Mouse (Mus musculus) liver, embryonic 12.5 days (tissue): ENCODE data around the gene Impg1. TPM values are rescaled to one million over a fixed set of nuclear protein-coding genes. Genes with fewer than 3 reads are reported as not detected.

Experiments
- ATAC-seq: fragments of 200-750 bp; cut with Nextera tagmentation; 2 replicates; pipeline ENCODE4 v1.8.0; 2017; ENCODE audit warnings: moderate number of reproducible peaks, mild to moderate bottlenecking, moderate library complexity
- H3K27ac ChIP-seq: fragments of 300-500 bp; sonication (generic); 2 replicates; pipeline ENCODE4 v1.5.1; 2016; ENCODE audit warnings: mild to moderate bottlenecking
- H3K27me3 ChIP-seq: fragments of 300-500 bp; sonication (generic); replicated peaks from 2 replicates; pipeline ENCODE4 v1.6.1; 2016; ENCODE audit warnings: mild to moderate bottlenecking, moderate library complexity
- H3K36me3 ChIP-seq: fragments of 300-500 bp; sonication (generic); 2 replicates; pipeline ENCODE4 v1.6.1; 2016; ENCODE audit warnings: mild to moderate bottlenecking, moderate library complexity
- H3K4me1 ChIP-seq: fragments of 300-500 bp; sonication (generic); 2 replicates; pipeline ENCODE4 v1.6.1; 2016
- H3K4me2 ChIP-seq: fragments of 300-500 bp; sonication (generic); 2 replicates; pipeline ENCODE4 v1.6.1; 2016; ENCODE audit warnings: mild to moderate bottlenecking, moderate library complexity
- H3K4me3 ChIP-seq: fragments of 300-500 bp; sonication (generic); 2 replicates; pipeline ENCODE4 v1.5.1; 2016; ENCODE audit warnings: mild to moderate bottlenecking, moderate library complexity
- H3K9ac ChIP-seq: fragments of 300-500 bp; sonication (generic); 2 replicates; pipeline ENCODE4 v1.6.1; 2016; ENCODE audit warnings: mild to moderate bottlenecking, moderate library complexity
- H3K9me3 ChIP-seq: fragments of 300-500 bp; sonication (generic); replicated peaks from 2 replicates; pipeline ENCODE4 v1.6.1; 2016; ENCODE audit warnings: mild to moderate bottlenecking, moderate library complexity
- WGBS: fragments of 180-500 bp; shearing (Covaris S2); methylation state at CpG from one replicate; pipeline ENCODE4 v1.1.7; 2016; ENCODE audit not compliant: insufficient replicate concordance; 5-methylcytosine and 5-hydroxymethylcytosine counted together
- polyA plus RNA-seq: library from polyadenylated mRNA; unstranded; fragments of >200 nt; fragmentation: Nextera tagmentation; extraction: Ambion mirVana; gene quantifications from 2 replicates; pipeline ENCODE4 v1.2.1, GENCODE M21; 2016

Impg1 gene
- polyA plus RNA-seq, 1 experiment from 2014 or later: not detected

DNA sequence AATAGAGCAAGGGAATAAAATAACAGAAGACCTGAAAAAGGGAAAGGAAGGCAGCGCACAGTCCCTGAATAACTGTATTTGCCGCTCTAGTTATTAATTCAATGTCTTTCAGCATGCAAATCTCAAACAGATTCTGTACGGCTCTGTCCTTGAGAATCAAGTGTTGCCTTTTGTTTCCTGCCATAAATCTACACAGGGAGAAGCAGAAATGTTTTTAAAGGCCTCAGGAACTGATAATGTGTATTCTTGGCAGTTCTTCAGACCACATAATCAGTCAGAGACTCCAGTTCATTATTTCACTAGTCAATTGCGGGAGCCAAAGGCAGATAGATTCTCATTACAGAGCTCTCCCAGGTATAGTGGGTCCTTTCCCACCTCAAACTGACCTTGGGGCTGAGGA is 82.6 kb downstream of the Impg1 start:
- Histone ChIP-seq H3K27me3 (no peaks in the 10 kb centered on the region), H3K4me2 (no peak overlapping the region), H3K36me3 (no peaks in the 10 kb centered on the region), H3K9ac (no peak overlapping the region), H3K4me3 (no peak overlapping the region), H3K27ac (no peak overlapping the region), H3K4me1 (no peaks in the 10 kb centered on the region), H3K9me3 (no peaks in the 10 kb centered on the region)
- 64% methylated on average over 4 of the region's 4 CpGs for WGBS
- ATAC-seq: no peak

DNA sequence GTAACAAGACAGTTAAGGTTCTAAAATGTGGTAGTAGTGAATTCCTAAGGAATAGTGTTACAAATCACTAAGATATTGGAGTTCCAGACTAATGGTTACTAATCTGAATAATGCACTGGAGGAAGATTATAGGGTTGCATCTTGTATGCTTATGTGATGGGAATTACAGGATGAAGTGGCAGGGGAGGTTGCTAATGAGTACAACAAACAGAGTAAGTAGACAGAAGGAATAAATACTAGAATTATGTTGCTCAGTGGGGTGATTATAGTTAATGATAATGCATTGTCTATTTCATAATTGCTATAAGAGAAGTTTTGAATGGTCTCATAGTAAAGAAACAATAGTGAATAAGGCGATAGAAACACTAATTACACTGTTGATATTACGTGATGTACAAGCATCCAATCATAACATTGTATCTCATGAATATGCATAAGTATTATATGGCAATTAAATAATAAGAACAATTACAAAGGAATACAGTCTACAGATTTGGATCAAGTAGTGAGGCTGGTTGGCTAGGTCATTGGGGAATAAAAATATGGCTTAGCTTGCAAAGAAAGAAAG is 85.1 kb downstream of the Impg1 start:
- no peak overlapping the region for H3K9ac ChIP-seq
- H3K4me1 ChIP-seq: no peaks in the 10 kb centered on the region
- no peak overlapping the region for H3K4me2 ChIP-seq
- H3K4me3 ChIP-seq: no peak overlapping the region
- 72% methylated on average over 2 of the region's 2 CpGs for WGBS
- no peak for ATAC-seq
- no peak overlapping the region for H3K27ac ChIP-seq
- H3K27me3 ChIP-seq: no peaks in the 10 kb centered on the region
- H3K36me3 ChIP-seq: no peaks in the 10 kb centered on the region
- no peaks in the 10 kb centered on the region for H3K9me3 ChIP-seq

DNA sequence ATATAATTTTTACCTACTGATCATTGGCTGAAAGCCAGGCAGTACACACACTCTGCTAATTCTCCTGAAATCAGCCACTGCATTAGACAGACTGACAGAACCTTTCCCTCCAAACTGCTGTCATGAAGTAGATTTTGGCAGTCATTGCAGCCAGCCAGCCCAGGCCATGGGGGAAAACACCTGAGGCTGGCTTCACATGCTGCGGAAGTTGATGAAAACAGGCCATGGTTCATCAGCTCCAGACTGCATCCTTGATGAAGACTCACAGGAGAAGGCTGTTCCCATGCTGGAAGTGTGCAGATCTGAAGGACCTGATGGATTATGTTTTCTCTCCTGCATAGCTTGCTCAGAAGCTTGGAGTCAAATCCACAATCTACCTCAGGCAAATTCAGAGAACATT is 91.2 kb downstream of the Impg1 start:
- Histone ChIP-seq H3K9me3 (no peaks in the 10 kb centered on the region), H3K4me3 (no peak overlapping the region), H3K27ac (no peak overlapping the region), H3K36me3 (no peaks in the 10 kb centered on the region), H3K4me1 (no peaks in the 10 kb centered on the region), H3K9ac (no peak overlapping the region), H3K4me2 (no peak overlapping the region), H3K27me3 (no peaks in the 10 kb centered on the region)
- no peak for ATAC-seq
- WGBS: 72% methylated on average over 1 of the region's 1 CpGs

DNA sequence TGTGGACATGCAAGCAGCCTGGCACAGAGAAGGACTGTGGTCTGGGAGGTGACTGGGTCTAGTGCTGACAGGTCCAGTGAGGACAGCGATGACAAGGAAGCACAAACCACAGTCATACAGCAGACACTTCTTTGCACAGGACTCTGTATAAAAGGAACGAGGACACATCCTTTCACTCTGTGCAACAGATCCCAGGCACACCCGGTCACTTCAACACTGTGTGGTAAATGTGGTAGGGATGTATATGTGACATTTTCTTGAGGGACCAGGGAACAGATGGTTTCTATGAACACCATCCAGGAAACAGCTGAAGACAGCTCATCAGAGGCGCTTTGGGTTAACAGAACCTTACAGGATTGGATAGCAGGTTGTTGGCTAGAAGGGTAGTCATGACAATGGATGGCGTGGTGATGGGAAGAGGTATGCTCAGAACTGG is 92.0 kb downstream of the Impg1 start:
- no peaks in the 10 kb centered on the region for H3K9me3 ChIP-seq
- WGBS: 61% methylated on average over 5 of the region's 5 CpGs
- H3K27ac ChIP-seq: no peak overlapping the region
- no peak overlapping the region for H3K4me3 ChIP-seq
- H3K4me1 ChIP-seq: no peaks in the 10 kb centered on the region
- no peaks in the 10 kb centered on the region for H3K27me3 ChIP-seq
- H3K9ac ChIP-seq: no peak overlapping the region
- no peak for ATAC-seq
- H3K4me2 ChIP-seq: no peak overlapping the region
- H3K36me3 ChIP-seq: no peaks in the 10 kb centered on the region

DNA sequence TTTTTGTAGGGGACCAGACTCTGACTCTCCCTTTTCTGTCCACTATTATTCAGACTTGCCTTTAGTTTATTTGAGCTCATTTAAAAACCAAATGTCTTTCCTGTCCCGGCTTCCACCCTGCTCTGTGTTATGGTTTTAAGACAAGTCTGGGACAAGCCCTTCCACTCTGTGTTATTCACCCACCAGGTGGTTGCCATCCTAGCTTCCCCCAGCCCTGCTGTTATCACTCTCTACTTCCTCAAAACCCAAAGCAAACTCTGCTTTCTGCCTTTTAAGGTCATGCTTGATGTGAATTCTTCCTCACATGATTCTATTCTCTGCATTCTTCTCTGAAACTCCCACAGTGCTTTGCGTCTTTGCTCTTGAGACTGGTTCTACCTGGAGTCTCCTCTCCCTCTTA is 96.6 kb downstream of the Impg1 start:
- Histone ChIP-seq H3K27ac (no peak overlapping the region), H3K4me1 (no peaks in the 10 kb centered on the region), H3K9me3 (no peaks in the 10 kb centered on the region), H3K4me3 (no peak overlapping the region), H3K9ac (no peak overlapping the region), H3K27me3 (no peaks in the 10 kb centered on the region), H3K4me2 (no peak overlapping the region), H3K36me3 (no peaks in the 10 kb centered on the region)
- WGBS: 49% methylated on average over 2 of the region's 2 CpGs
- ATAC-seq: no peak

DNA sequence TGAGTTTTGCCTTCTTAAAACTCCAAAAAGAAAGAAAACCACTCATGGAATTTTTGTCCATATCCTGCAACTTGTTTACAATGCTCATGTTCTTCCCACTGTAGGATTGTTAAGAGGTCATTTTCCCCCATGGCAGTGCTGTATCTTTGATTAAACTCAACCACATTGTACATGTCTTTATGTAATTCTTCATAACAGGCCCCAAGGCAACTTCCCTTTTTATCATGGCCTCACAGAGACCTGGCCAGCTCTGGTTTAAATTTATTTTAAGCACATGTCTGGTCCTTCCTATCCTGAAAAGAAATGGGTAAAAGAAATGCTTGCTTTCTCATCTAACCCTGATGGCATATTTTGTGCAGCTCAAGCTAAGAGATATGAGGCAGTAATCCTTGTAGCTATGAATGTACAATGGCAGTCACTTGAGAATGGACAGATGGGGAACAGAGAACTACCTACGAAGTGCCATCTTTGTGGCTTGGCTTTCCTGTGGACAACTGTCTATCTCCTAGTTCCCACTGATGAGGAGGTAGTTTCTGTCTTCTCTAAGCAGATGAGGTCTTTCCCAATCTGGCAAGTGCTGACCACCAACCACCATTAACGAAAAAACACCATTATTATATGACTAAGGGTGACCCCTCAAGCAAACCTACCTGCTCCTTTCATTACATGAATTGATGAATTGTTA is 97.6 kb downstream of the Impg1 start:
- H3K27ac ChIP-seq: no peak overlapping the region
- no peaks in the 10 kb centered on the region for H3K4me1 ChIP-seq
- no peaks in the 10 kb centered on the region for H3K36me3 ChIP-seq
- H3K9ac ChIP-seq: no peak overlapping the region
- no peak overlapping the region for H3K4me3 ChIP-seq
- no peak for ATAC-seq
- 33% methylated on average over 2 of the region's 2 CpGs for WGBS
- H3K9me3 ChIP-seq: no peaks in the 10 kb centered on the region
- H3K4me2 ChIP-seq: no peak overlapping the region
- H3K27me3 ChIP-seq: no peaks in the 10 kb centered on the region

DNA sequence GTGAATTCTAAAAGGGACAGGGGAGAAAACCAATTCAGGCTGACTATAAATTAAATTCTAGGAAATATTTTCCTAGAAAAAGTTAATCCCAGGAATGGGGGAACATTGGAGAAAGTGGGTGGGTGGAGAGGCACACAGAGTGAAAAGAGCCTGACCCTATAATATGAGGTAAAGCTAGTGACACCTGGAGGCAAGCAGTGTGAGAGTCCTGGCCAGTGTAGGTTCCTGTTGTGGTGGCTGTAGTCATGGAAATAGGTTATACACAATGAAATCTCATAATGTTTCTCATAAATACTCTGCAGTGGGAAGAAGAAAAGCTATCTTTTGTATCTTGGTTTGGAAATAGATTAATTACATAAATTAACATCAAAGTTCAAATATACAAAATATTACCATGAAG is 105.2 kb downstream of the Impg1 start:
- Histone ChIP-seq H3K4me3 (no peak overlapping the region), H3K27ac (no peak overlapping the region), H3K9ac (no peak overlapping the region), H3K9me3 (no peaks in the 10 kb centered on the region), H3K27me3 (no peaks in the 10 kb centered on the region), H3K4me1 (no peaks in the 10 kb centered on the region), H3K36me3 (no peaks in the 10 kb centered on the region), H3K4me2 (no peak overlapping the region)
- ATAC-seq: no peak

DNA sequence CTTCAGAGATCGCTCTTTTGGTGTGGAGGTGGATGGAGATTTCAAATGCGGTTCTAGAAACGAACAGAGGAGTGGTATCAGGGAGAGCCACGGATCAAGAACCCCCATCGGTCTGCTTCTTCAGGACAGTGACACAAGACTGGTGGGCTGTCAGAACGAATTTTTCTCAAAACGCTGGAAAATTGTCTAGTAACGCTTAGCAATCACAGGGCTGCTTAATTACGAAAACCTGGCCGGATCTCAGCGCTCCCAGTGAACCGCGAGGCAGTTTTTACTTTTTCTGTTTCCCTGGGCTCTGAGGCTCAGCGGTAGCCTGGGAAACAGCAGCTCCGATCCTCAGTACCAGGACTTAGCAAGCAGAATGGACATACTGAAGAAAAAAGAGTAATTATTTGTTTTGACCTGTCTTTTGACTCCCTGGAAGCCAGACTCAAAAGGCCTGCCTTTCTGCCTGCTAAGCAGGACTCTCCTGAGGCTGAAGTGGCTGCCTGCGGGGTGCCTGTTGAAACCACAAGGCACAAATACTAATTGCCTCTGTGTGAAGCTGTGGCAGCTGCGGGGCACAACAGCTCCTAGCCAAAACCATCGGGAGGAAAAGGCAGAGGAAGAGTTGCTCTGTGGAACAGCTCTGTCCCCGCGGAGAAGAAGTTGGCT is 113.5 kb downstream of the Impg1 start:
- Histone ChIP-seq H3K9me3 (no peaks in the 10 kb centered on the region), H3K4me1 (no peaks in the 10 kb centered on the region), H3K4me3 (no peak overlapping the region), H3K9ac (no peak overlapping the region), H3K4me2 (peak overlapping the region; percentile 15; the same call in 1 of the 2 replicates), H3K36me3 (no peaks in the 10 kb centered on the region), H3K27me3 (no peaks in the 10 kb centered on the region), H3K27ac (no peak overlapping the region)
- no peak for ATAC-seq
- 43% methylated on average over 20 of the region's 20 CpGs for WGBS

DNA sequence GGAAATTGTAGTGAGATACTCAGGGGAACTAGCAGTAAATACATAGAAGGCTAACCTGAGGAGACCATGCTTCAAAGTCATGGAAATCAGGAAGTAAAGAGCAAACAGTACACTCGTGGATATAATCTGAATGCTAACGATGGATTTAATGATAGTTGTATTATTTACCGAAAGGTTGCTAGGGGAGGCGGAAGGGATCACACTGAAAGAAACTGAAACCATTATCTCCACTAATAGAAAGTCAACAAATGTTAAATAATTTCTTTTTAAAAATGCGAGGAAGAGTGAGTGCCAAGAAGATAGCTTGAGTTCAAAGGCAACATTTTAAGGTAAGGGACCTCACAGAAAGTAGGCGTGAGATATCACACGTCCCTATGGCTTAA is 114.0 kb downstream of the Impg1 start:
- no peaks in the 10 kb centered on the region for H3K9me3 ChIP-seq
- no peak overlapping the region for H3K4me3 ChIP-seq
- no peak overlapping the region for H3K9ac ChIP-seq
- no peaks in the 10 kb centered on the region for H3K27me3 ChIP-seq
- no peak overlapping the region for H3K27ac ChIP-seq
- ATAC-seq: no peak
- H3K4me2 ChIP-seq: 0 out of 2 replicates have a peak overlapping the region, but pooled peaks have one; percentile 15
- 51% methylated on average over 7 of the region's 7 CpGs for WGBS
- H3K36me3 ChIP-seq: no peaks in the 10 kb centered on the region
- H3K4me1 ChIP-seq: no peaks in the 10 kb centered on the region

DNA sequence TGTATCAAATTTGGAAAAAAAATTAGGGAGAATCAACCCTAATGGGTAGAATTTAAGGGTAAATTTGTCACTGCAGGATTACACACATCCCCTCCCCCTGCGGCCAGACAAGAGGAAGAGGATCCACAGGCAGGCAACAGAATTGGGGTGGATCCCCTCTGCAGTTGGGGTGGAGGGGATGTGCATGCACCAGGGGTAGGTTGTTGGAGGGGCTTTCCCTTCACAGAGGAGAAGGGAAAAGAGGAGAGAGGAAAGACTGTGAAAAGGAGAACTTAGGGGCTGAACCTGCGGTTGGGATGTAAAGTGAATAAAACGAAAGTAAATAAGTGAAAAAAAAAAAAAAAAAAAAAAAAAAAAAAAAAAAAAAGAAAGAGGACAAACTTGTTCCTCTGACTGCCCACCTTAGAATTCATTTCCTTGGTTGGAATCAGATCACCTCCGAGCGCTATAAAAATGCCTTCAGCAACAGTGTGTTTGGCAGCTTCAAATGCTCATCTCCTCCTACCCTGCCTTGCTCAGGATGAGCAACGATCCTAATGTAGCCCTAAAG is 120.8 kb downstream of the Impg1 start:
- no peak overlapping the region for H3K9ac ChIP-seq
- no peaks in the 10 kb centered on the region for H3K36me3 ChIP-seq
- ATAC-seq: no peak
- no peaks in the 10 kb centered on the region for H3K27me3 ChIP-seq
- no peak overlapping the region for H3K27ac ChIP-seq
- H3K4me3 ChIP-seq: no peak overlapping the region
- no peaks in the 10 kb centered on the region for H3K4me1 ChIP-seq
- H3K9me3 ChIP-seq: no peaks in the 10 kb centered on the region
- no peak overlapping the region for H3K4me2 ChIP-seq
- WGBS: 71% methylated on average over 6 of the region's 6 CpGs

DNA sequence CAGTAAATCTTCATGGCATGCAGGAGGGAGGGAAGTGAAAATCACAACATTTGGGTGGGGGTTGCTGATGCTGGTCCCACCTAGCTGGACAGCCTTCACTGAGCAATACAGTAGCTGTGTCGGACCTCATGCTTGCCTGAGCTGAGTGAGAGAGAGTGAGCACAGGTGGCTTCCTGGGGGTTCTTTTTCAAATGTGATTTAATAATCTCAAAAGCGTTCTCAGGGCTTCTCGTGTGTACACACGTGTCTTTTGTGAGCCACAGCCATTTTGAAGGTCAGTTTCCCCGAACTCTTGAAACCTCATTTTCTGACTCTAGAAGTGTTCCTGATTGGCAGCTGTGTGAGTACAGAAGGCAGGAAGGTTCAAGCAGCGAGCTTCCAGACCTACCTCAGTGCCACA is 122.8 kb downstream of the Impg1 start:
- Histone ChIP-seq H3K36me3 (no peaks in the 10 kb centered on the region), H3K9me3 (no peaks in the 10 kb centered on the region), H3K4me1 (no peaks in the 10 kb centered on the region), H3K27me3 (no peaks in the 10 kb centered on the region), H3K4me2 (no peak overlapping the region), H3K27ac (no peak overlapping the region), H3K4me3 (no peak overlapping the region), H3K9ac (no peak overlapping the region)
- ATAC-seq: no peak
- 73% methylated on average over 6 of the region's 6 CpGs for WGBS

DNA sequence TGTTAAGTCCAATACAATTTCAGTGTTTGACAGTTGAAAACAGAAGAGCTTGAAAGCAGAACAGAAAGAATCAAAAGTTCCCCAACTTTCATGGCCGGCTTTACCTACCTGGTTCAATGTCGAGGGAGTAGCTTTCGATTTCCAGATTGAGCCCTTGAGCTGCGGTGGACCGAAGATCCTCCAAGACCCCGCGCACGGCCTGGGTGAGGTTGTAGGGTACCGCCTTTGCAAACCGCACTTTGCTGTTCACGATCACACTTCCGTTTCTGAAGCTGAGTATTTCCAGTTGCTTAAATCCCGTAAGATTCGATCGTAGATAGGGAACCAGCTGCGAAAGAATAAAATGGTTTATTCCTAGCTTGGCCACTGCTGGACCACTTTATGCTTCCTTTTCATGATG is 123.5 kb downstream of the Impg1 start:
- H3K27ac ChIP-seq: no peak overlapping the region
- H3K4me3 ChIP-seq: no peak overlapping the region
- no peaks in the 10 kb centered on the region for H3K36me3 ChIP-seq
- H3K9ac ChIP-seq: no peak overlapping the region
- H3K27me3 ChIP-seq: no peaks in the 10 kb centered on the region
- H3K9me3 ChIP-seq: no peaks in the 10 kb centered on the region
- 87% methylated on average over 16 of the region's 16 CpGs for WGBS
- H3K4me1 ChIP-seq: no peaks in the 10 kb centered on the region
- no peak for ATAC-seq
- no peak overlapping the region for H3K4me2 ChIP-seq
